Mouse (Mus musculus) lung, adult 2 months (tissue): ENCODE data around the gene Lasp1.

Experiments
- CTCF ChIP-seq: fragments of 200-500 bp; IDR thresholded peaks from 2 replicates; pipeline ENCODE4 v1.5.1; 2011; ENCODE audit warnings: mild to moderate bottlenecking, low read length, control low read depth; ENCODE audit not compliant: insufficient read depth
- POLR2A ChIP-seq: fragments of 200-500 bp; IDR thresholded peaks from 2 replicates; pipeline ENCODE4 v1.6.1; 2011; ENCODE audit warnings: low read depth, mild to moderate bottlenecking, control low read depth, low read length, borderline replicate concordance; ENCODE audit errors: extremely low read depth

DNA sequence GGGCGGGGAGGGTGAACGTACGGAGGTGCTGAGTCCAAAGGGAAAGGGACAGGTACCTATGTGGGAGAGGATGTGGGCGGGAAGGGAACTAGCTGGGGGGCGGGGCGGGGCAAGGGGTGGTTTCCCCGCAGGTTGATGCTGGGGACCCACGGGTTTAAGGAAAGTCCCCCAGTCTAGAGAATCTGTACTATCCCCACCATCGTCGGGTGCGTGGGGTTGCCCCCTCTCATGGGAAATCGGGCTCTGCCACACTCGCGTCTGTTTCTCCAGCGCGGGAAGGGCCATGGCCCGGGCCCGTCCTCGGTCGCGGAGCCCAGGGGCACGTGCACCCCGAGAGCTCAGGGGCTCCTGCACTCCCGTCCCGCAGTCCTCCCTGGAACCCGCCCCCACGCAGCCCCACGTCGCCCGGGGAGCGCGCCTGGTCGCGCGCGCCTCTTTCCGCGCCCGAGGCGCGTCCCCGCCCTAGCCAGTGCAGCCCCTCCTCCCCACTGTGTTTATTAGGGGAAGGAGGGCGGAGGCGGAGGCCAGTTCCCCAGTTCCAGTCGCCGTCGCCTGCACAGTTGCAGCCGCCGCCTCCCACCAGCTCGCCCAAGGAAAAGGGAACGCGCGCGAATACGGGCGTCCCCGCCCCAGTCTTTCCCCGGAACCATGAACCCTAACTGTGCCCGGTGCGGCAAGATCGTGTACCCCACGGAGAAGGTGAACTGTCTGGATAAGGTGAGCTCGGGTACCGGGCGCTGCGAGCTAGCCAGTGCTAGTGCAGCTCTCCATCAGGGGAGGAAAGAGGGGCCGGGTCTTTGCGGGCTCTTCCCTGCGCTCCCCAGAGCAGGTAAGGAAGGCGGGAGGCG is 570 bp downstream of the Lasp1 start:
- no peak for TF ChIP-seq CTCF
- TF ChIP-seq POLR2A, result peak; percentile 89
